Mouse (Mus musculus) kidney, embryonic 16.5 days (tissue): ENCODE measurements around the gene Scn3a. TPM values are rescaled to one million over a fixed set of nuclear protein-coding genes. Genes with fewer than 3 reads are reported as not detected.

Experiments
- ATAC-seq: fragments of 200-750 bp; cut with Nextera tagmentation; 2 replicates; pipeline ENCODE4 v1.8.0; 2017; ENCODE audit warnings: moderate TSS enrichment; ENCODE audit not compliant: low FRiP score, low TSS enrichment
- H3K27ac ChIP-seq: fragments of 300-500 bp; sonication (generic); 2 replicates; pipeline ENCODE4 v1.5.1; 2014; ENCODE audit warnings: low read length
- H3K27me3 ChIP-seq: fragments of 300-500 bp; sonication (generic); 2 replicates; pipeline ENCODE4 v1.6.1; 2014; ENCODE audit warnings: low read length, control low read depth, mixed read lengths; ENCODE audit not compliant: insufficient read depth
- H3K36me3 ChIP-seq: fragments of 300-500 bp; sonication (generic); 2 replicates; pipeline ENCODE4 v1.6.1; 2014; ENCODE audit warnings: low read length, control low read depth, mixed read lengths; ENCODE audit not compliant: insufficient read depth
- H3K4me1 ChIP-seq: fragments of 300-500 bp; sonication (generic); 2 replicates; pipeline ENCODE4 v1.6.1; 2014; ENCODE audit warnings: low read length, control low read depth, mixed read lengths; ENCODE audit not compliant: insufficient read depth
- H3K4me2 ChIP-seq: fragments of 300-500 bp; sonication (generic); replicated peaks from 2 replicates; pipeline ENCODE4 v1.6.1; 2014; ENCODE audit warnings: low read depth, low read length
- H3K4me3 ChIP-seq: fragments of 300-500 bp; sonication (generic); 2 replicates; pipeline ENCODE4 v1.5.1; 2014; ENCODE audit warnings: mild to moderate bottlenecking, low read length
- H3K9ac ChIP-seq: fragments of 300-500 bp; sonication (generic); replicated peaks from 2 replicates; pipeline ENCODE4 v1.6.1; 2014; ENCODE audit warnings: low read length
- H3K9me3 ChIP-seq: fragments of 300-500 bp; sonication (generic); 2 replicates; pipeline ENCODE4 v1.6.1; 2016; ENCODE audit warnings: low read length, control low read depth
- WGBS: fragments of 180-500 bp; shearing (Covaris S2); extraction: QIAGEN DNeasy Blood & Tissue Kit; methylation state at CpG from one replicate; pipeline ENCODE4 v1.1.7; 2014; 5-methylcytosine and 5-hydroxymethylcytosine counted together
- polyA plus RNA-seq: library from polyadenylated mRNA; unstranded; fragments of >200 nt; fragmentation: Nextera tagmentation; extraction: Ambion mirVana; gene quantifications from 2 replicates; pipeline ENCODE4 v1.2.1, GENCODE M21; 2015

Scn3a gene
- polyA plus RNA-seq, 1 experiment from 2014 or later: 0.19 TPM

GRCm38 (mm10) chr2:65552222-65552621, 15.2 kb downstream of the Scn3a start:
- no peaks in the 10 kb centered on the region for H3K36me3 ChIP-seq
- no peaks in the 10 kb centered on the region for H3K9me3 ChIP-seq
- no peak overlapping the region for H3K4me2 ChIP-seq
- ATAC-seq: peak; percentile 74; the same call in 1 of the 2 replicates
- no peaks in the 10 kb centered on the region for H3K4me1 ChIP-seq
- WGBS: 24% methylated on average over 5 of the region's 5 CpGs
- no peak overlapping the region for H3K4me3 ChIP-seq
- H3K27me3 ChIP-seq: no peaks in the 10 kb centered on the region
- no peak overlapping the region for H3K9ac ChIP-seq
- no peak overlapping the region for H3K27ac ChIP-seq

DNA sequence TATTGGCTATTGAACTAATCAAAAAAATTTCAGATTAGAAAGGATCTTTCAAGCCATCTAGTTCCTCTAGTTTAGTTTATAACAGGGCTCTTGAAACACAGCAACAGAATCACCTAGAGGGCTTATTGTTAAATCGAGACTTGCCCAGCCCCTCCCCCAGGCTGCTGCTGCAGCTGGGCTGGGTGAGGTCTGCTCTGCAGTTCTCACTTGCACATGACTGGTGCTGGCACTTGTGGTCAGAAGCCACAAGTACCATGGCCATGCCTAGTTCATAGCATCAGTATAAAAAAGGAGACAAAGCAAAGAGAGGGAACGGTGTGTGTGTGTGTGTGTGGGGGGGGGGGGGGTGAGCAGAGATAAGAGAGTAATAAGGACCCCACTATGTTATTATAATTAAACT, 15.7 kb downstream of the Scn3a start:
- ATAC-seq: 0 out of 2 replicates have a peak, but pooled peaks have one; percentile 27
- 34% methylated on average over 2 of the region's 2 CpGs for WGBS
- Histone ChIP-seq H3K27me3 (no peaks in the 10 kb centered on the region), H3K9me3 (no peaks in the 10 kb centered on the region), H3K27ac (no peak overlapping the region), H3K4me2 (no peak overlapping the region), H3K4me1 (no peaks in the 10 kb centered on the region), H3K36me3 (no peaks in the 10 kb centered on the region), H3K4me3 (no peak overlapping the region), H3K9ac (no peak overlapping the region)

- ATAC-seq: no peak
- no peaks in the 10 kb centered on the region for H3K36me3 ChIP-seq
- H3K4me1 ChIP-seq: no peaks in the 10 kb centered on the region
- H3K27ac ChIP-seq: no peak overlapping the region
- no peak overlapping the region for H3K4me3 ChIP-seq
- no peak overlapping the region for H3K4me2 ChIP-seq
- no peaks in the 10 kb centered on the region for H3K9me3 ChIP-seq
- H3K9ac ChIP-seq: no peak overlapping the region
- 96% methylated on average over 3 of the region's 3 CpGs for WGBS
- no peaks in the 10 kb centered on the region for H3K27me3 ChIP-seq
Measured at GRCm38 (mm10) chr2:65550564-65550963, 16.9 kb downstream of the Scn3a start.

DNA sequence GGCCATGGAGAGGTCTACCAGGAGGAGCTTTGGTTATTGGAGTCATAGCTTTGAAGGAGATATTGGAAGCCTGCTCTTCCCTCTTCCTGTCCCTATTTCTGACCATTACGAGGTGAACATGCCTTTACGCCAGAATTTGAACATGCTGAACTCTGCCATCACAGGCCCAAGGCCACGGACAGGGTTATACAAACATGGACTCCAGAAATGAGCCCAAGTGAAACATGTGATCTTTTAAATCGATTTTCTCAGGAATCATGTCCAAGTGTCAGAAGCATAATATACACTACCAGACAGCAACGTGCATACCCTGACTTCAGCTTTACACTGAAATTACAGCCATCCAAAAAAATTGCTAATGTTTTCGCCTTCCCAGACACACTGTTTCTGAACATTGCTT, 18.8 kb downstream of the Scn3a start:
- WGBS: 79% methylated on average over 6 of the region's 6 CpGs
- no peak overlapping the region for H3K27ac ChIP-seq
- no peaks in the 10 kb centered on the region for H3K27me3 ChIP-seq
- no peaks in the 10 kb centered on the region for H3K36me3 ChIP-seq
- no peak overlapping the region for H3K4me2 ChIP-seq
- H3K9ac ChIP-seq: no peak overlapping the region
- H3K9me3 ChIP-seq: no peaks in the 10 kb centered on the region
- H3K4me3 ChIP-seq: no peak overlapping the region
- no peak for ATAC-seq
- no peaks in the 10 kb centered on the region for H3K4me1 ChIP-seq

DNA sequence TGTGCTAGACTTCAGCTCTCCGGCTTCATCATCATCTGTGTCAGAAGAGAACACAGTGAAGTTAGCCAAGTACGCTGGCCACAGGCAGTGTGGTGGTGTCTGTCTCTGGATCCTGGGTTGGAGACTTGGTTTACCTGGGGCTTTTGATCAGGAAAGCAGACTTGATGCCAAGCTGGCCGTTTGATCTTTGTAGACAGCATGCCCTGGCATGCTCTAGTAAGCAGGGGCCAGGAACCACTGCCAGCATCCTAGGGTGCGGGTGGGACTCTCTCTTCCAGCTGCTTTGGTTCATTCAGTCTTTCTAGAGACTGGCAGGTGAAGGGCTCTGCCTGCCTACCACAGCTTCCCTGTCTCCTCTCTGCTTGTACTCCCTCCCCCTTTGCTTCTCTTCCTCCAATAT, 20.1 kb downstream of the Scn3a start:
- H3K4me2 ChIP-seq: no peak overlapping the region
- WGBS: 67% methylated on average over 4 of the region's 4 CpGs
- H3K36me3 ChIP-seq: no peaks in the 10 kb centered on the region

DNA sequence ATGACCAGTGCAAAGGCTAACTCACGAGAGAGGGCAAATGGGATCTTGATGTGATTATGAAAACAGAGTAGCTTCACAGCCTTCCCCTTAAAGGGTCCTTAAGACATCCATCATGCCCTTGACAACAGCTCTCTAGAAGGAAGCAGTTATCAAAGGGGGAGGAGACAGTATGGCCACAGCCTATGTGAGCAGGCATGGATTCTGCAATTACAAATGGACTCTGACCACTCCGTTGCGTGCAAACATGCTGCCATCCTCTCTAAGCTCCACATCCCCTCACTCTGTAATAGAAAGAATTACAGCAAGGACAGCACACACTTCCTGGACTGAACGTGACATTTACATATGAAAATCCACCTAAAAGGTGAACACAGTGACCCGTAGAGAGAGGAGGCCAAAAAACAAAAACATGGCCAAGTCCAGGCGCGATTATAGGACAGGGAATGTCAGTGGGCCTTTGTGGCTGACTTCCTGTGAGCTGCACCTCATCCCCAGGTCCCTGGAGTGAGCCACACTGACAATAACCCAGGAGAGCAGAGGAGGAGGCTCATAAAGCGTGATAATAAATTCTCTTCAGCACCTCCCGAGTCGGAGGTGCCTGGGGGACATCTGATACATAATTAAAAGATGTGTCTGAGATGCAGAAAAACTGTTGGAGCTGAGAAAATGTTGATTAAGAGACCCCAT, 24.4 kb downstream of the Scn3a start:
- Histone ChIP-seq H3K36me3 (no peaks in the 10 kb centered on the region), H3K27ac (no peak overlapping the region), H3K4me2 (no peak overlapping the region), H3K9me3 (no peaks in the 10 kb centered on the region), H3K4me1 (peaks cover 4% of the 10 kb centered on the region; the same call in 1 of the 2 replicates), H3K4me3 (no peak overlapping the region), H3K27me3 (no peaks in the 10 kb centered on the region), H3K9ac (no peak overlapping the region)
- ATAC-seq: 0 out of 2 replicates have a peak, but pooled peaks have one; percentile 49
- 27% methylated on average over 10 of the region's 10 CpGs for WGBS

More for the DNA sequence above, 20.1 kb downstream of the Scn3a start:
- peaks cover 4% of the 10 kb centered on the region; the same call in 1 of the 2 replicates for H3K4me1 ChIP-seq
- H3K27ac ChIP-seq: no peak overlapping the region
- H3K9ac ChIP-seq: no peak overlapping the region
- H3K4me3 ChIP-seq: no peak overlapping the region
- no peak for ATAC-seq
- no peaks in the 10 kb centered on the region for H3K27me3 ChIP-seq
- H3K9me3 ChIP-seq: no peaks in the 10 kb centered on the region

- Histone ChIP-seq H3K27me3 (no peaks in the 10 kb centered on the region), H3K27ac (no peak overlapping the region), H3K4me3 (no peak overlapping the region), H3K9ac (no peak overlapping the region), H3K4me1 (peaks cover 4% of the 10 kb centered on the region; the same call in 1 of the 2 replicates), H3K4me2 (no peak overlapping the region), H3K36me3 (no peaks in the 10 kb centered on the region), H3K9me3 (no peaks in the 10 kb centered on the region)
- 71% methylated on average over 1 of the region's 1 CpGs for WGBS
- ATAC-seq: no peak
Measured at GRCm38 (mm10) chr2:65541781-65542180, 25.6 kb downstream of the Scn3a start.

DNA sequence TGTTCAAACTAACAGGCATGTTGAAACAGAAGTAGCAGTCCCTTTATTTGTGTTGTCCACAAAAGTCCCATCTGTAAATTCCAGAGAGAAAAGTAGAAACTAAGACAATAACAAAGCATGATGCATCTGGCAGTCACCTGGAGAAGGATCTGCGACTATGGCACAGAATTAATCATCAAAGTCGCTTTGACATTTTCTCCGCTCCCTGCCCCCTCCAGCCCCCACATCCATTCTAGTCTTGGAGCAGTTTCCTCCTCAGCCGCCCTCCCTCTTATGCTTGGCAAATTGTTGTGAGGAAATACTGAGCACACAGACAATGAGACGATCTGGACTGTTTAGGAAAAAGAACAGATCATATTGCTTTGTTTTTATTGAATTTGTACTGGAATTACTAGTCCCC, 29.0 kb downstream of the Scn3a start:
- H3K27ac ChIP-seq: no peak overlapping the region
- no peak overlapping the region for H3K4me3 ChIP-seq
- H3K9me3 ChIP-seq: no peaks in the 10 kb centered on the region
- H3K4me2 ChIP-seq: no peak overlapping the region
- H3K36me3 ChIP-seq: no peaks in the 10 kb centered on the region
- H3K27me3 ChIP-seq: no peaks in the 10 kb centered on the region
- WGBS: 25% methylated on average over 5 of the region's 5 CpGs
- H3K9ac ChIP-seq: no peak overlapping the region
- H3K4me1 ChIP-seq: peaks cover 4% of the 10 kb centered on the region; the same call in 1 of the 2 replicates
- no peak for ATAC-seq

DNA sequence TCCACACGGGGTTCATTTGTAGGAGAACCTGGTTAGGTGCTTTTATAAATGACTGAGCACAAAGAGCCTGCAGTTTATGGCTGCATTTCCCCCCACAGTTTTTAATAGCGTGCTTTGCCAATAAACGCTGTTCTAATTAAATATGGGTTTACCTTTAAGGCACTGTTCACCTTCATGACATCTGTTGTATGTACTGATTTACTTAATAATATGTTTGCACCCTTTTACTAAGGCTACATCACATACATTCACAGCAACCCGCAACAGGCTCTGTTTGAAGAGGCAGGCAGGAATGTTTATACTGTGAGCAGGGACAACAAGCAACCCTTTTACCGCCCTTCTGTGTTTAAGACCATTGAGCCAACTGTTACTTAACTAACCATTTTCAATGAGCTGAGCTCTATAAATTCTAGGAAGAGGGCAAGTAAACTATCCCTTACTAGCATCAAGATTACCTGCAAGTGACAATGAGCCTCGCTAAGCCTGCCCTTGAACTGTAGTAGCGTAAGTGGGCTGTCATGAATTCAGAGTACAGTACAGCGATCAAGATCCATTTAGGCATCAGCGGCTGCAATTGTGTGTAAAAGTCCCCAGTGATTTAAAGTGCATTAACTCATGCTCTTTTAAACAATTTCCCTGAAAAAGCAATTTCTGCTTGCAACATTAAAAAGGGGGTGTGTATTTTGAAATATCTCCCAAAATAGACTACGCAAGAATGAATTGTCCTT, 35.1 kb downstream of the Scn3a start:
- H3K4me1 ChIP-seq: no peaks in the 10 kb centered on the region
- whole genome bisulfite sequencing: 69% methylated on average over 10 of the region's 10 CpGs
- H3K27me3 ChIP-seq: no peaks in the 10 kb centered on the region
- ATAC-seq: no peak
- no peaks in the 10 kb centered on the region for H3K9me3 ChIP-seq
- H3K27ac ChIP-seq: no peak overlapping the region
- H3K4me2 ChIP-seq: no peak overlapping the region
- no peaks in the 10 kb centered on the region for H3K36me3 ChIP-seq
- H3K9ac ChIP-seq: no peak overlapping the region
- H3K4me3 ChIP-seq: no peak overlapping the region

DNA sequence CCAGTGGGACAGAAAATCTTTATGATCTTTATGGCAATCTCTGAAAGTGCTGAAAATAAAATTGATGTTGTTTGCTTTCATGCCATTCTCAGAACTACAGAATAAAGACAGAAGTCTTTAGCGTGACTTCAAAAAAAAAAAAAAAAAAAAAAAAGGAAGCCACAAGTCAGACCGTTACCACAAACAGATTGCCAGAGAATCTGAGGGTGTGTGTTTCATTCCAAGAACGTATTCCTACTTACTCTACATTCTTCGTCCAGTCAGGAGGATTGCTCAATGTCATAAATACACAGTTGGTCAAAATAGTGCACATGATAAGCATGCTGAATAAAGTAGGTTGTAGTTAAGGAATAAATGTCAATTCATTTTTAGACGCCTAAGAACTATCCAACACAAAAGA, 38.3 kb downstream of the Scn3a start:
- no peaks in the 10 kb centered on the region for H3K4me1 ChIP-seq
- H3K9me3 ChIP-seq: no peaks in the 10 kb centered on the region
- no peak overlapping the region for H3K9ac ChIP-seq
- H3K4me2 ChIP-seq: no peak overlapping the region
- ATAC-seq: no peak
- H3K36me3 ChIP-seq: no peaks in the 10 kb centered on the region
- H3K27me3 ChIP-seq: no peaks in the 10 kb centered on the region
- H3K27ac ChIP-seq: no peak overlapping the region
- WGBS: 73% methylated on average over 5 of the region's 5 CpGs
- no peak overlapping the region for H3K4me3 ChIP-seq
